Mouse (Mus musculus) cerebellum, adult (tissue): ENCODE measurements around the gene Map3k7.
"Not testable (repeated sequence)": the region's sequence is repeated elsewhere in the genome, so short reads cannot be mapped to it uniquely, and the experiment has no call there.

Source experiments
- ATAC-seq: cut with Nextera tagmentation; 2 replicates; pipeline ENCODE4 v1.9.2; 2017; ENCODE audit warnings: mild to moderate bottlenecking, moderate library complexity, mixed read lengths; ENCODE audit not compliant: insufficient number of reproducible peaks, low FRiP score, low TSS enrichment

Gene Map3k7

GRCm38 (mm10) chr4:31975260-31975950, 11.5 kb downstream of the Map3k7 start:
- ATAC-seq: no peak

DNA sequence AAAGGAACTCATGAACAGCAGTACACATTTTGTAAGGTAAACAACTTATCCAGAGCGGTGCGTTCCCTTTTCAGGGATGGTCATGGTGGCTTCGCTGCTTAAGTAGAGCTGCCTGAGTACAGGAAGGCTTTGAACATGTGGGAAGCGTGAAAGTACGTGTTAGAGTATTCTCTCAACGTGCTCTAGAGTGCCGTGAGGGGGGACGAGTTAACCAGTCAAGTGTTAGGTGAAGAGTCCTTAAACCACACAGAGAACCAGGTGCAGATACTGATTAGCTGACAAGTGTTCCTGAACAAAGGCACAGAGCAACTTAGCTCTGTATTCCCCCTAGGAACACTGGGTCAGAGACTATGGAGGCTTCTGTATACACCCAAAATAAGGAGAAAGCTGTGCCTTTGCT, 18.0 kb downstream of the Map3k7 start:
- no peak for ATAC-seq

GRCm38 (mm10) chr4:31993386-31993785, 29.5 kb downstream of the Map3k7 start:
- no peak for ATAC-seq

DNA sequence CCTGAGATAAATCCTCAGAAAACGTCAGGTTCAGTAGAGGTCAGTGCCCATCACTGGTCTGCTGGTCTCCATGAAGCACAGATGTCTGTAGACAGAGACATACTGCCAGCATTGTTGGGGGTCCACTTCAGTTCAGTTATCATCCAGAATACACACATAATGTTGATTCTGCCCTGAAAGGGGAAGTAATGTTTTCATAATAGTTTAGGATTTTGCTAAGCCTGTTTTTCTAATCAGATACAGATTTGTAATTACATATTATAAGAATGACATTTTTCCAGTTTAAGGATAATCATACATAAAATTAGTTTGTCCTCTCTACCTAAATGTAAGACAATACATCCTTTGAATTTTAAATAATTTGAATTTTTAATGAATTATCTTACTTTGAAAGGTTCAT, 30.0 kb downstream of the Map3k7 start:
- ATAC-seq: no peak

DNA sequence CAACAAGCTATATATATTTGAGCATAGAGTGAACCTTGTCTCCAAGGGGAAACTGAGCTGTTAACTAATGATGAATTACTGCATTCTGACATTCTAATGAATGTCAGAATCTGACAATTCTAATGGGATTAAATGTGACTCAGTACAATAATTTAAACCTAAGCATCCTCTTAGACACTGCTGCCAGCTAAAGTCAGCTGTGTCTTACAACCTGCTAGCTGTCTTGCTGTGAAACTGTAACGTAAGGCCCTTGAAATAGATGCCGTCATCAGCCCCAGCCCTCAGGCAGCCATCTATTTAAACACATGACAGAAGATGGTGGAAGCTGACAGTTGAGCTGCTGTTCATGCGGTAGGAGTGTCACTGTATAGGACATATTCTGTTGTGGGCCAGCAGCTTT, 37.6 kb downstream of the Map3k7 start:
- no peak for ATAC-seq

DNA sequence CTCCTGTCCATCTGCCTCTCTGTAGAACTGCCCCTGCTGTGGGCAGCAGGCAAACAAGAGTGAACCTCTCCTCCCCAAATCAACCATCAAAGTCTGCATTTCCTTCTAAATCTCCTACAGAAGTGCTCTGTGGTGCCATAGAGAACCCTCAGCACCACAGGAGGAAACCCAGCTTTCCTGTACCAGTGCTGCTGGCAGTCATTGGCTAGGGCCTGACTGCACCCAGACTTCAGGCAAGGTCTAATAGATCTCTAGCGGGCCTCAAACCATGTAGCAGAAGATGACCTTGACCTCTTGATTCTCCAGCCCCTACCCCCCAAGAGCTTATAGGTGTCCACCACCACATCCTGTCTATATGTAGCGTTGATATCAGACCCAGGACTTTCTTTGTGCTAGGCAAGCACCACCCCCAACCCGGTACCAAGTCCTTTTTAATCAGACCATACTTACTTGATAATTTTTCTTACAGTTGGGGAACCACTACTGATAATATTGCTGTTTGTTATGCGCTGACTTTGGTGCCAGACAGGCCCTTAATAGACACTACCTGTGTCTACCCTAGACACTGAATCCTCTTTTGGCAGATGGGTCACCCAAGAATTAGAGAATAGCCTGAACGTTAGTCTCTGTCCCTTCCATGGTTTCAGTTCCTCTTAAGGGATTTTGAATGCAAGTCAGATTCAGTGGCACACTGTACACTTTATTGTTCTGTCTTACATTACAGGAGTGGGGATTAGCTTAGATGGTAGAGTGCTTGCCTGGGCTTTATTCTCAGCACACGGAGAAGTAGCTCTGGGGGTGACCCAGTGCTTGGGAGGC, 41.1 kb downstream of the Map3k7 start:
- no peak for ATAC-seq

DNA sequence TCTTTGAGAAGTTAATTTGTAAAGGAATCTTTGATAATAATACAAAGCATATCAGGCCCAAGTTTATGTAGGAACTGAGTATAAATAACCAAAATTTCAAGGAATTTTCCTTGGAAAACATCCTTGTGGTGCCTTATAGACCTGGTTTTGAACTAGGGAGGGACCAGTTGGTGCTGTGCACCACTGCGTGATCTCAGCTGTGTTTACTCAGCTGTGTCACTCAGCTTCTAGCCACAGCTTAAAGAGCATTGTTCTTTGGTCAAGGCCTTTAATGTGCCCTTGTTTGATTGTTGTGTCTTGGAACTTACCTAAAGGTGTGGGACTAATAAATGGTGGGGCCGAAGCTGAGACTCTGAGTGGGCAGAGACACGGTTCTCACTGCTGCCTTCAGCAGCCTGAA, 43.3 kb downstream of the Map3k7 start:
- no peak for ATAC-seq

GRCm38 (mm10) chr4:32008095-32008494, 44.2 kb downstream of the Map3k7 start:
- ATAC-seq: no peak

DNA sequence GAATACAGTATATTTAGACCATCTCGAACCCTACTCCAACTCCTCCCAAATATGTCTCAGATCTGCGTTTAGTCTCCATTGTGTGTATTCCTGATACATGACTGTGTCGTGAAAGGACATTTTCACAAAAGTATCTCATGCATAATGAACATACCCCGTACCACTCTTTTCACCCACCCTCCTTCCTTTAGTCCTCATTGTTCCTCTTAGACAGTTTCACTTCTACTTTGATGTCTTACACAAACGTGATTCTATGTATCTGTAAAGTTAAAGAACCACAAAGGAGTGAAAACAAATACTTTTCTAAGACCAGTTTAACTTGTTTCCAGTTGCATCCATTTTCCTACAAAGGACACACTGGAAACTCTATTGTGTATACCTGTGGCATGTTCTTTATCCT, 46.9 kb downstream of the Map3k7 start:
- no peak for ATAC-seq

DNA sequence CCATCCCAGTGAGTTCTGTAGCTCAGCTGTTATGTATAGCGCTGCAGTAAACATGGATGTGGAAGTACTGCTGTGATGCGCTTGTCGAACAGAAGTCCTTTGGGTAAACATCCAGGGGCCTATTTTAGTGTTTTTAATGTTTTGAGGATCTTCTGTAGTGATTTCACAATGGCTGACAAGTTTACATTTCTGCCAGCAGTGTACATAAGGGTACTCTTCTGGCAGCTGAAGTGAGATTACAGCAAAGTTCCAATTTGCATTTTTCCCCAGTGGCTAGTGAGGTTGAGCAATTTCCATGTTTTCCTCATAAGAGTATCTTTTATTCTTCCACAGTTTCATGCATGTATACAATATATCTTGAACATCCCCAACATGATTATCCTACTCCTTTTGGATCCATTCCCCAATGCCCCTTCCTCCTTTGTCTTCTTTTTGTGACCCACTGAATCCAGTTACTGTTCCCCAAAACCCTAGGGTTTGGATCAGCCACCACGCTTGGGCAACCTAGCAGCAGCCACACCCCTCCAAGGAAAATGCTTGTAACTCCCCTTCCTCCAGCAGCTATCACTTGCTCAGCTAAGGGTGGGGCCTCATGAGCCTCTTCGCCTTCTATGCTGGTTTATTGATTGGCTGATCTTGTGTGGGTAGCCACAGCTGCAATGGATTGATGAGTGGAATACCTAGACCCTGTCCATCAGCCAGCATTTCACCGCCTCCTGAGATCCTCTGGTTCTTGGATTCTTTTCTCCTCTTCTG, 47.5 kb downstream of the Map3k7 start:
- no peak for ATAC-seq

DNA sequence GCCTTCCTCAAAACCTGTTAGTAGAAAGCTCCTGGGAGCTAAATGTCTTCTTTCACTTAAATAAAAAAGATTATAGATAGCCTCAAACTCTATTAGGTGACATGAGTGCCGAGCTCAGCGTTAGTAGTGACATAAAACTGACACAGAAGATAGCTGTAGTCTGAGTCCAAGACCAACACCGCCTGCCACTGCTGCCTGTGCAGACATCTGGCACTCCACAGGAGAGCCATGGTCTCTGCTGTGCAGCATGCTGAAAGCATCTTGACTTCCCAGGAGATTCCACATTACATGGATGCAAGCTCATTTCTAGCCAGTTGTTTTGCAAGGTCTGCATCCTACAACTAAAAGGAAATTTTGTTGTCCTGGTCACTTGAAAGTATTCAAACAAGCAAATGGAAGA, 57.2 kb downstream of the Map3k7 start:
- ATAC-seq: no peak

DNA sequence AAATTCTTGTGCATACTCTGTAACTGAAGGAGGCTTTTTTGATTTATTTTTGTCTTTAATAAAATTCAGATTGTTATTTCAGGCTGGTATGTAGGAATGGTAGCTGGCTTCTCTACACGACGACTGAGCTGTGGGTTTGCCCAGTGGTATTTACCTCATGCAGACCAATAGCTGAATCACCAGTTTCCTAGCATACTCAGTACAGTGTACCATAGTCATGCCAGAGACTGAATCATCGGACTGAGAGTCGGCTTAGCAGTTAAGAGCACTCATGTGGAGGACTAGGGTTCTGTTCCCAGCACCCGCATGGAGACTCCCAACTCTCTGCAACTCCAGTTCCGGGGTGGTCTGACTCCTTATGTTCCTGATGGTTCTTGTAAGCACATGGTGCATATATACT, 58.4 kb downstream of the Map3k7 start:
- no peak for ATAC-seq

- not testable (repeated sequence) for ATAC-seq
Observed at GRCm38 (mm10) chr4:32024170-32024569, 60.3 kb downstream of the Map3k7 start.

DNA sequence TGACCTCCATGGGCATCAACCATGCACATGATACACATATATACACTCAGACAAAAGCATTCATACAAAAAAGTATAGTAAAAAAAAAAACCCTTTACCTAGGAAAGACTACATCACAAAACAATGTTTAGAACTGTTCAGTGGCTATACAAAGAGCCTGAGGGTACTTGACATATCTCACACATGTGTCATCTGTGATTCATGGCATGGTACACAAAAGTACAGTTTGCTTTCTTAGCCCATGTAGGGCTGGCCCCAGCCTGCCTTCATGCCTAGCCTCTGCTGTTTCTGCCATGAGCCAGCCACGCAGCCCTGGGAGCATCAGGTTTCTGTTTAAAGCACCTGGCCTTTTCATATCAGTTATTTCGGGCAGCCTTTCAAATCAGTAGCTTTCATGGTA, 61.2 kb downstream of the Map3k7 start:
- no peak for ATAC-seq

DNA sequence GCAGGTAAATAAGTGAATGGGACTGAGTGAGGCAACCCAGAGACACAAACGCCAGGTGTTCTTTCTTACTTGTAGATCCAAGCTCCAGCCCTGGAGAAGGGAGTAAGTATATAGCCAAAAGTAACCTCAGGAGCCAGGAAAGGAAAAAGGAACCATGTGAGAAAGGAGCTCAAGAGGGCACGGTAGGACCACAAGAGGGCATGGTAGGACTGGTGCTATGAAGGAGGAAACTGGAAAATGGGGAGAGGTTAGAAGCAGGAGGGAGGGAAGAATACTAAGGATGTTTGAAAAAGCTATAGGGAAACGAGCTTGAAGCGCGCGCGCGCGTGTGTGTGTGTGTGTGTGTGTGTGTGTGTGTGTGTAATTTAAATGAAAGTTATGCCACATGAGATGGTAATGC, 63.2 kb downstream of the Map3k7 start:
- ATAC-seq: no peak

DNA sequence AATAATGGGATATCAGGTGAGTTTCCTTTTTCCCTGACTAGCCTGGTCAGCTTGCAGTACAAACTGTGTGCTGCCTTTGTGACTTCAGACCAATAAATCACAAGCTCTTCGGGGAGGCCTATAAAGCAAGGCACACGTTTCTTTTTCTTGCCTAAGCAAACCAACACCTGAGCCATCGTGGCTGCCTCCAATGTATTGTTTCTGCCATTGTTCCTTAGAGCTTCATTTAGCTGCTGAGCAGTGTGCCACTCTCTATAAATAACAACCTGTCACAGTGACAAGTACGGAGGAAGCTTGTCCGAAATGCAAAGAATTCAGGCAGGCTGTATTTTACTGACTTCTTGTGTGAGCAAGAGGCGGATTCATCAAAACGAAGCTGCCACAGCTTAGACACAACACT, 73.4 kb downstream of the Map3k7 start:
- ATAC-seq: no peak

- no peak for ATAC-seq
Observed at GRCm38 (mm10) chr4:32041741-32042452, 78.0 kb downstream of the Map3k7 start.

GRCm38 (mm10) chr4:32045234-32045633, 81.3 kb downstream of the Map3k7 start:
- no peak for ATAC-seq

GRCm38 (mm10) chr4:32049824-32050223, 85.9 kb downstream of the Map3k7 start:
- no peak for ATAC-seq

DNA sequence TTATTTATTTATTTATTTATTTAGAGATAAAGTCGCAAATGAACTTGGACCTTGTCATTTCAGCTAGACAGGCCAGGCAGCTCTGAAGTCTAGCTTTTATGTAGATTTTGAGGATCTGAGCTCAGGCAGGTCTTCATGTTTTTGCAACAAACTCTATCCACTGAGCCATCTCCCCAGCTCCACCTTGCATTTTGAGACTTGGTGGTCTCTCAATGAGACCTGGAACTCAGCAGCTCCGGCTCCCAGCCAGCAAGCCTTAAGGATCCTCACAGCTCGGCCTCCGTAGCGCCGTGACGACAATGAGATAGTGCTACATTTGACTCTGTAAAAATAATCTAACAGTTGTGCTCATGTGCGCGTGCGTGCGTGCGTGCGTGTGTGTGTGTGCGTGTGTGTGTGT, 89.3 kb downstream of the Map3k7 start:
- ATAC-seq: no peak
